Mouse (Mus musculus) liver, embryonic 13.5 days (tissue): ENCODE results near the gene Helb. TPM values are rescaled to one million over a fixed set of nuclear protein-coding genes. Genes with fewer than 3 reads are reported as not detected.

Source experiments
- ATAC-seq: fragments of 200-750 bp; cut with Nextera tagmentation; 2 replicates; pipeline ENCODE4 v1.8.0; 2017; ENCODE audit warnings: low read depth, mild to moderate bottlenecking, moderate number of reproducible peaks, moderate library complexity
- DNase-seq: peaks from one replicate; pipeline ENCODE4 v3.0.0; 2022
- H3K27ac ChIP-seq: fragments of 300-500 bp; sonication (generic); 2 replicates; pipeline ENCODE4 v1.5.1; 2015; ENCODE audit warnings: moderate library complexity, mild to moderate bottlenecking, inconsistent platforms
- H3K27me3 ChIP-seq: fragments of 300-500 bp; sonication (generic); 2 replicates; pipeline ENCODE4 v1.6.1; 2015; ENCODE audit warnings: mild to moderate bottlenecking, inconsistent platforms
- H3K36me3 ChIP-seq: fragments of 300-500 bp; sonication (generic); 2 replicates; pipeline ENCODE4 v1.6.1; 2015; ENCODE audit warnings: mild to moderate bottlenecking, inconsistent platforms
- H3K4me1 ChIP-seq: fragments of 300-500 bp; sonication (generic); replicated peaks from 2 replicates; pipeline ENCODE4 v1.6.1; 2015; ENCODE audit warnings: inconsistent platforms
- H3K4me2 ChIP-seq: fragments of 300-500 bp; sonication (generic); 2 replicates; pipeline ENCODE4 v1.6.1; 2015; ENCODE audit warnings: inconsistent platforms, mild to moderate bottlenecking, moderate library complexity
- H3K4me3 ChIP-seq: fragments of 300-500 bp; sonication (generic); replicated peaks from 2 replicates; pipeline ENCODE4 v1.5.1; 2015; ENCODE audit warnings: mild to moderate bottlenecking, inconsistent platforms
- H3K9ac ChIP-seq: fragments of 300-500 bp; sonication (generic); 2 replicates; pipeline ENCODE4 v1.6.1; 2015; ENCODE audit warnings: mild to moderate bottlenecking, inconsistent platforms
- H3K9me3 ChIP-seq: fragments of 300-500 bp; sonication (generic); replicated peaks from 2 replicates; pipeline ENCODE4 v1.6.1; 2016; ENCODE audit warnings: inconsistent platforms
- WGBS: fragments of 180-500 bp; shearing (Covaris S2); methylation state at CpG from one replicate; pipeline ENCODE4 v1.1.7; 2015; ENCODE audit not compliant: insufficient replicate concordance; 5-methylcytosine and 5-hydroxymethylcytosine counted together
- polyA plus RNA-seq: library from polyadenylated mRNA; unstranded; fragments of >200 nt; fragmentation: Nextera tagmentation; extraction: Ambion mirVana; gene quantifications from 2 replicates; pipeline ENCODE4 v1.2.1, GENCODE M21; 2015

Gene Helb
- polyA plus RNA-seq, 1 experiment from 2014 or later, result 8.8 TPM

GRCm38 (mm10) chr10:120033866-120034265, 78.9 kb downstream of the Helb start:
- no peaks in the 10 kb centered on the region for H3K9me3 ChIP-seq
- 77% methylated on average over 9 of the region's 9 CpGs for WGBS
- no peak overlapping the region for H3K4me2 ChIP-seq
- no peak for ATAC-seq
- no peak overlapping the region for H3K4me3 ChIP-seq
- H3K4me1 ChIP-seq, result no peaks in the 10 kb centered on the region
- no peak overlapping the region for H3K27ac ChIP-seq
- no peaks in the 10 kb centered on the region for H3K27me3 ChIP-seq
- no peak for DNase-seq
- no peaks in the 10 kb centered on the region for H3K36me3 ChIP-seq
- H3K9ac ChIP-seq, result no peak overlapping the region

Other genes starting within 250 kb of the Helb start
- gene Tmbim4, start 88.6 kb upstream of the Helb start, polyA plus RNA-seq, result 85.3 and 86.9 TPM in 2 replicates
- gene Irak3, start 89.1 kb upstream of the Helb start, polyA plus RNA-seq, result 0.80 and 1.1 TPM in 2 replicates
- gene Llph, start 114.1 kb upstream of the Helb start, polyA plus RNA-seq, result 42.6 and 48.5 TPM in 2 replicates